Mouse (Mus musculus): ENCODE data around the gene Slc28a1. TPM values are rescaled to one million over a fixed set of nuclear protein-coding genes. Genes with fewer than 3 reads are reported as not detected.
A peak's percentile ranks its signal among the peaks of the same experiment; 100 is the strongest.
"Not testable (repeated sequence)": the region's sequence is repeated elsewhere in the genome, so short reads cannot be mapped to it uniquely, and the experiment has no call there.

Slc28a1 gene
- polyA plus RNA-seq, 1 experiment from 2014 or later: not detected

DNA sequence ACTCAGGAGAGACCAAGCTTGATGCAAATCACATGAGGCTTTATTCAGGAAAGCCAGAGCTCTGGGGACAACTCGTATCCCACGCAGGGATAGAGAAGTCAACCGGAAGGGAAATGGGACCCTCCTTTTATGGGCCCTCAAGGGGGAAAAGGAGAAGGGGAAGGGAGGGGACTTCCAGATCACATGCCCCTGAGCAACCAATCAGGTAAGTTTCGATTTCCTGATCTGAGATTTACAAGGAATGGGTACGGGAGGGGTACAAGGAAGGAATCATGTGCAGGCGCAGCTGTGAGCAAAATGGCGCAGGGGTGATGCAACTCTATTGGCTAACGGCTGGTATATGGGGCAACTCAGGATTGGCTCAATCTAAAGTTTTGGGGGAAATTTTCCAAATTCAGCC is 36.6 kb downstream of the Slc28a1 start:
- Histone ChIP-seq H3K4me3 (ENCODE audit: low read depth, low read length) (no peak overlapping the region), H3K4me2 (replicated peaks; ENCODE audit: low read depth) (no peak overlapping the region), H3K9ac (ENCODE audit: low read length) (no peak overlapping the region), H3K27me3 (ENCODE audit: control insufficient read depth, insufficient read depth, low read length) (no peaks in the 10 kb centered on the region), H3K9me3 (ENCODE audit: control insufficient read depth, low read length) (no peaks in the 10 kb centered on the region), H3K36me3 (ENCODE audit: control insufficient read depth, insufficient read depth, low read length) (no peaks in the 10 kb centered on the region), H3K27ac (replicated peaks) (no peak overlapping the region), H3K4me1 (replicated peaks; ENCODE audit: control insufficient read depth, insufficient read depth) (no peaks in the 10 kb centered on the region)
- TF ChIP-seq CTCF (IDR thresholded peaks at IDR 0.05; ENCODE audit: low read depth) (no peak), EP300 (optimal IDR thresholded peaks at IDR 0.05) (no peak)
- 96% methylated on average over 8 of the region's 8 CpGs for WGBS
- DNase-seq (ENCODE audit: low spot score): no peak
- no peak for ATAC-seq (ENCODE audit: low FRiP score, low TSS enrichment)

- no peaks in the 10 kb centered on the region for H3K36me3 ChIP-seq (ENCODE audit: control insufficient read depth, insufficient read depth, low read length)
- no peaks in the 10 kb centered on the region for H3K4me1 ChIP-seq (replicated peaks; ENCODE audit: control insufficient read depth, insufficient read depth)
- 92% methylated on average over 10 of the region's 10 CpGs for WGBS
- no peak for ATAC-seq (ENCODE audit: low FRiP score, low TSS enrichment)
- H3K4me2 ChIP-seq (replicated peaks; ENCODE audit: low read depth): no peak overlapping the region
- H3K27ac ChIP-seq (replicated peaks): no peak overlapping the region
- H3K4me3 ChIP-seq (ENCODE audit: low read depth, low read length): no peak overlapping the region
- H3K9me3 ChIP-seq (ENCODE audit: control insufficient read depth, low read length): no peaks in the 10 kb centered on the region
- no peak for DNase-seq (ENCODE audit: low spot score)
- TF ChIP-seq CTCF (IDR thresholded peaks at IDR 0.05; ENCODE audit: low read depth): no peak
- no peak for TF ChIP-seq EP300 (optimal IDR thresholded peaks at IDR 0.05)
- no peak overlapping the region for H3K9ac ChIP-seq (ENCODE audit: low read length)
- no peaks in the 10 kb centered on the region for H3K27me3 ChIP-seq (ENCODE audit: control insufficient read depth, insufficient read depth, low read length)
These were observed 37.7 kb downstream of the Slc28a1 start for GRCm38 (mm10) chr7:81152306-81152705.

GRCm38 (mm10) chr7:81152826-81153225 is 38.2 kb downstream of the Slc28a1 start:
- Histone ChIP-seq H3K27ac (replicated peaks) (no peak overlapping the region), H3K36me3 (ENCODE audit: control insufficient read depth, insufficient read depth, low read length) (no peaks in the 10 kb centered on the region), H3K4me3 (ENCODE audit: low read depth, low read length) (no peak overlapping the region), H3K4me2 (replicated peaks; ENCODE audit: low read depth) (no peak overlapping the region), H3K9ac (ENCODE audit: low read length) (no peak overlapping the region), H3K9me3 (ENCODE audit: control insufficient read depth, low read length) (no peaks in the 10 kb centered on the region), H3K4me1 (replicated peaks; ENCODE audit: control insufficient read depth, insufficient read depth) (no peaks in the 10 kb centered on the region), H3K27me3 (ENCODE audit: control insufficient read depth, insufficient read depth, low read length) (no peaks in the 10 kb centered on the region)
- TF ChIP-seq EP300 (optimal IDR thresholded peaks at IDR 0.05) (no peak), CTCF (IDR thresholded peaks at IDR 0.05; ENCODE audit: low read depth) (no peak)
- WGBS: 71% methylated on average over 7 of the region's 7 CpGs
- no peak for ATAC-seq (ENCODE audit: low FRiP score, low TSS enrichment)
- DNase-seq (ENCODE audit: low spot score): no peak

DNA sequence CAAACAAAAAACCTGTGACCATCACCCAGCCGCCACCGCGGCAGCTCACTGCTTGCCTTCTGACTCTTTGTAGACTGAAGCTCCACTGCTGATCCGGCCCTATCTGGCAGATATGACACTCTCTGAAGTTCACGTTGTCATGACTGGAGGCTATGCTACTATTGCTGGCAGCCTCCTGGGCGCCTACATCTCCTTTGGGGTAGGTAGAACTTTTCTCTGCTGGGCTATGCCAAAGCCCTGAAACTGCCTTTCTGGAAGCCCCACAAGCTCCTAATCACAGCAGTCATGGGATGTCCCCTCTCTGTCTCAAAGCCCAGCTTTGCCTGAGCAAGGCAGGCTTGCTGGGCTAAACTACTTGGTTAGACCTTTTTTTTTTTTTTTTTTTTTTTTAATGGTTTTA is 38.7 kb downstream of the Slc28a1 start:
- no peak overlapping the region for H3K27ac ChIP-seq (replicated peaks)
- H3K4me1 ChIP-seq (replicated peaks; ENCODE audit: control insufficient read depth, insufficient read depth): no peaks in the 10 kb centered on the region
- H3K9me3 ChIP-seq (ENCODE audit: control insufficient read depth, low read length): no peaks in the 10 kb centered on the region
- no peak for ATAC-seq (ENCODE audit: low FRiP score, low TSS enrichment)
- no peak for DNase-seq (ENCODE audit: low spot score)
- H3K27me3 ChIP-seq (ENCODE audit: control insufficient read depth, insufficient read depth, low read length): no peaks in the 10 kb centered on the region
- H3K36me3 ChIP-seq (ENCODE audit: control insufficient read depth, insufficient read depth, low read length): no peaks in the 10 kb centered on the region
- TF ChIP-seq EP300 (optimal IDR thresholded peaks at IDR 0.05) (no peak), CTCF (IDR thresholded peaks at IDR 0.05; ENCODE audit: low read depth) (no peak)
- 81% methylated on average over 6 of the region's 6 CpGs for WGBS
- H3K9ac ChIP-seq (ENCODE audit: low read length): no peak overlapping the region
- no peak overlapping the region for H3K4me3 ChIP-seq (ENCODE audit: low read depth, low read length)
- H3K4me2 ChIP-seq (replicated peaks; ENCODE audit: low read depth): no peak overlapping the region

DNA sequence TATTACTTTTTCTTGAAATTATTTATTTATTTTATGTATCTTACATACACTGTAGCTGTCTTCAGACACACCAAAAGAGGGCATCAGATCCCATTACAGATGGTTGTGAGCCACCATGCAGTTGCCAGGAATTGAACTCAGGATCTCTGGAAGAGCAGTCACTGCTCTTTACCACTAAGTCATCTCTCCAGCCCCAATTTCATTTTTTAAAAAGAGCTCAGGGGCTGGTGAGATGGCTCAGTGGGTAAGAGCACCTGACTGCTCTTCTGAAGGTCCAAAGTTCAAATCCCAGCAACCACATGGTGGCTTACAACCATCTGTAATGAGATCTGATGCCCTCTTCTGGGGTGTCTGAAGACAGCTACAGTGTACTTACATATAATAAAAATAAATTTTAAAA is 39.6 kb downstream of the Slc28a1 start:
- H3K9ac ChIP-seq (ENCODE audit: low read length); H3K9me3 ChIP-seq (ENCODE audit: control insufficient read depth, low read length); H3K27ac ChIP-seq (replicated peaks); H3K36me3 ChIP-seq (ENCODE audit: control insufficient read depth, insufficient read depth, low read length); H3K4me3 ChIP-seq (ENCODE audit: low read depth, low read length); H3K4me1 ChIP-seq (replicated peaks; ENCODE audit: control insufficient read depth, insufficient read depth); H3K4me2 ChIP-seq (replicated peaks; ENCODE audit: low read depth); H3K27me3 ChIP-seq (ENCODE audit: control insufficient read depth, insufficient read depth, low read length); ATAC-seq (ENCODE audit: low FRiP score, low TSS enrichment); DNase-seq (ENCODE audit: low spot score): not testable (repeated sequence)

GRCm38 (mm10) chr7:81154960-81155359 is 40.4 kb downstream of the Slc28a1 start:
- TF ChIP-seq CTCF (IDR thresholded peaks at IDR 0.05; ENCODE audit: low read depth) (peak; percentile 95), EP300 (optimal IDR thresholded peaks at IDR 0.05) (no peak)
- ATAC-seq (ENCODE audit: low FRiP score, low TSS enrichment): peak; percentile 69
- Histone ChIP-seq H3K4me2 (replicated peaks; ENCODE audit: low read depth) (no peak overlapping the region), H3K27me3 (ENCODE audit: control insufficient read depth, insufficient read depth, low read length) (no peaks in the 10 kb centered on the region), H3K4me3 (ENCODE audit: low read depth, low read length) (no peak overlapping the region), H3K9ac (ENCODE audit: low read length) (no peak overlapping the region), H3K4me1 (replicated peaks; ENCODE audit: control insufficient read depth, insufficient read depth) (no peaks in the 10 kb centered on the region), H3K36me3 (ENCODE audit: control insufficient read depth, insufficient read depth, low read length) (no peaks in the 10 kb centered on the region), H3K9me3 (ENCODE audit: control insufficient read depth, low read length) (no peaks in the 10 kb centered on the region), H3K27ac (replicated peaks) (no peak overlapping the region)
- WGBS: 4% methylated on average over 3 of the region's 3 CpGs
- peak; percentile 68 for DNase-seq (ENCODE audit: low spot score)

Data from stomach, postnatal 0 days (tissue).